Mouse (Mus musculus) small intestine, adult 2 months (tissue): ENCODE measurements around the gene Fyttd1.

Experiments
- CTCF ChIP-seq: fragments of 200-500 bp; IDR thresholded peaks from 2 replicates; pipeline ENCODE4 v1.5.1; 2012; ENCODE audit warnings: low read depth, mild to moderate bottlenecking, control low read depth, inconsistent platforms, low read length, moderate library complexity, mixed read lengths; ENCODE audit not compliant: insufficient replicate concordance, insufficient read length; ENCODE audit errors: extremely low read depth
- POLR2A ChIP-seq: fragments of 200-500 bp; IDR thresholded peaks from 2 replicates; pipeline ENCODE4 v1.6.1; 2012; ENCODE audit warnings: low read depth, mild to moderate bottlenecking, control low read depth, inconsistent platforms, low read length, moderate library complexity

- TF ChIP-seq CTCF: no peak
- no peak for TF ChIP-seq POLR2A
Measured at GRCm38 (mm10) chr16:32847103-32847502, 30.2 kb upstream of the Fyttd1 start.
